Mouse (Mus musculus) olfactory bulb, adult 2 months (tissue): ENCODE measurements around the gene Dock2.

ENCODE experiments used
- CTCF ChIP-seq: fragments of 200-500 bp; IDR thresholded peaks from 2 replicates; pipeline ENCODE4 v1.5.1; 2012; ENCODE audit warnings: low read depth, mild to moderate bottlenecking, low read length, moderate library complexity; ENCODE audit not compliant: insufficient read depth
- POLR2A ChIP-seq: fragments of 200-500 bp; IDR thresholded peaks from 2 replicates; pipeline ENCODE4 v1.6.1; 2012; ENCODE audit warnings: mild to moderate bottlenecking, low read depth, low read length, moderate library complexity; ENCODE audit not compliant: insufficient read depth

- TF ChIP-seq CTCF (no peak), POLR2A (no peak)
These were observed 352.3 kb downstream of the Dock2 start for GRCm38 (mm10) chr11:34431371-34431770.
